Mouse (Mus musculus): ENCODE results near the gene Sftpd. TPM values are rescaled to one million over a fixed set of nuclear protein-coding genes. Genes with fewer than 3 reads are reported as not detected.
A peak's percentile ranks its signal among the peaks of the same experiment; 100 is the strongest.

The Sftpd gene
- polyA plus RNA-seq (2016; fragmentation: Nextera tagmentation; extraction: Ambion mirVana), result not detected in 2 replicates

DNA sequence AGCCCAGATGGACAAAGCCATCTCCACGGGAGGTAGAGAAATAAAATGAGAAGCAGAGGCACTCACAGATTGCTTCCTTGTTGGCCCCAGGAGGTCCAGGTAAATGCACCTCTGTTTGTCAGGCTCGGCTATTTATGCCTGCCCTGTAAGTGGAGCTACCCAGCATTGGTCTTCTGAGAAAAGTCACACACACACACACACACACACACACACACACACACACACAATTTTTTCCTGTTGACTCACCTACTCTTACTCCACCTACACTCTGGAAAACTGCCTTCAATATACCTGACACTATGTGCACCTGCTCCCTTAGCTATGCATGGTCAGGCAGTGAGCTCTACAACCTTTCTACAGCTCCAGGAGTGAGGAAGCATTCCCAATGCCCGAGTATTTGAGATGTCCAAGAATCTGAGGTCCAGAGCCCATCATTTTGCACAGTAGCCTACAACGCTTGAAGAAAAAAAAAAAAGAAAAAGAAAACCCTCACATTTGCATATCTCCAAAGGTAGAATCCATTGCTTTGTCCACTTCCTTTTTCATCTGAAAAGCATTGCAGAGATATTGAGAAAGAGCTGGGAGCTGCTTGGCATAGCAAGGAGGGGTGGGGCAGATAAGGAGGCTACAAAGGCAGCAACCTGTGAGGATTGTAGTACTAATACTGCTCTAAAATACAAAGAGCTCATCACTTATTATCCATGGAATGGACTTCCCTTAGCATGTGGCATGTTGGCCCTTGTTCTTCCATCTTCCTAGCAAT, at the start of gene Sftpd:
Sftpd (minus strand) TSS at position 91 of the 763 bp plus-strand sequence.
- no peaks in the 10 kb centered on the region; the same call in 1 of the 2 replicates for H3K9me3 ChIP-seq
- no peak within 1 kb of the TSS for H3K27ac ChIP-seq
- DNase-seq (ENCODE audit: low spot score), result no peak
- H3K4me3 ChIP-seq, result no peak within 1 kb of the TSS
- WGBS, result 73% methylated on average over 4 of the region's 4 CpGs
- no peaks in the 10 kb centered on the region for H3K27me3 ChIP-seq (ENCODE audit: insufficient read depth, poor library complexity, severe bottlenecking)
- no peaks in the 10 kb centered on the region for H3K36me3 ChIP-seq
- no peaks in the 10 kb centered on the region for H3K4me1 ChIP-seq

DNA sequence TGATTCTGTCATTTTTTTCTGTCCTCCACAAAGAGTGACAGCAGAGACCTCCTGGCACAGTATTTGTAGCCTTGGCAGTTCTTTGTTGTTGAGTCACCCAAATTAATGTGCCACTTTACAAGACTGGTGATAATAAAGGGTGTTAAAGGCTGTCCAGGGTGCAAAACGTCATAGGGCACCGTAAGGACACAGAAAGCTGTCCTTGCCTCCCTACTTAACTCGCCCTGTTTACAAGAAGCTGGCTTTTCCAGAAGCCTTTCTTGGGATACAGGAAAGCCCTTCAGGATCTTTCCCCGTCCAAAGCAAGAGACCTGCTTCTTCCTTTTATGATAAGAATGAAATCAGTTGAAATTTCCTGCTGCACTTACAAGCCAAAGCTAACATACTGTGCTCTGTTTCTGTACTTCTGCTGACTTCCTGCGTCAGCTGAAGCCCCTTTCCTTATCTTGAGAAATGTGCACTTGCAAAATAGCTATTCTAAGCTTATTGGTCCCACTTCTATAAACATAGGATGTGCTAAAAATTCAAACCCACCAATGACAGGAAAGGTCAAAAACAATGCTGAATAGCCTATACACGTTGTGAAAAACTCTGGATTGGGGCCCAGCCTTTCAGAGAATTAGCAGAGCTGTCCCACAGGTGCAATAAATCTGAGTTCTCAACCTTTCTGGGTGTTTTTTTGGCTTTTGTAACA, 13.2 kb upstream of the Sftpd start:
- H3K36me3 ChIP-seq, result no peaks in the 10 kb centered on the region
- H3K4me1 ChIP-seq, result peaks cover 2% of the 10 kb centered on the region; the same call in 1 of the 2 replicates
- no peak overlapping the region for H3K4me3 ChIP-seq
- no peaks in the 10 kb centered on the region for H3K9me3 ChIP-seq
- WGBS, result 38% methylated on average over 6 of the region's 6 CpGs
- peak overlapping the region; percentile 36; the same call in 1 of the 2 replicates for H3K27ac ChIP-seq
- no peak for DNase-seq (ENCODE audit: low spot score)
- no peaks in the 10 kb centered on the region for H3K27me3 ChIP-seq (ENCODE audit: insufficient read depth, poor library complexity, severe bottlenecking)

DNA sequence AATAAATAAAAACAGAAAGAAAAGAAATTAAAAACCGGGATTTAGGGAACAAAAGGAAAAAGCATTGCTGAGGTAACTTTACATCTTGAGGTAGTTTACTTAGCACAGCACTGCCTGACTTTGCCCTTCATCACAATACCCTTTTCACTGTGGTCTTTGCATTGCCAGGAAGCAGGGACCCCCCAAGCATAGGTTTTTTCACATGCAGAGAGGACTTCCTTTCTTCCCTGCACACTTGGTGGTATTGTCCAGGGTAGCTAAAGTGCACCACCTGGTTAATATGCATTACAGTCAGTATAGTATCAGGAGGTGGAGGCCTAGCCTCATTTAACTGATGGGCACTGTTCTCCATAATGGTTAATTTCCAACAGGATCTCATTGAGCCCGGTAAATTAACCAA, 4.5 kb upstream of the Sftpd start:
- Histone ChIP-seq H3K36me3 (no peaks in the 10 kb centered on the region), H3K4me1 (no peaks in the 10 kb centered on the region), H3K27me3 (ENCODE audit: insufficient read depth, poor library complexity, severe bottlenecking) (no peaks in the 10 kb centered on the region), H3K4me3 (no peak overlapping the region), H3K9me3 (no peaks in the 10 kb centered on the region; the same call in 1 of the 2 replicates), H3K27ac (no peak overlapping the region)
- 78% methylated on average over 2 of the region's 2 CpGs for WGBS
- DNase-seq (ENCODE audit: low spot score), result no peak

- no peak overlapping the region for H3K4me3 ChIP-seq
- no peaks in the 10 kb centered on the region for H3K4me1 ChIP-seq
- peak; percentile 17 for DNase-seq (ENCODE audit: low spot score)
- H3K36me3 ChIP-seq, result no peaks in the 10 kb centered on the region
- H3K9me3 ChIP-seq, result no peaks in the 10 kb centered on the region
- H3K27me3 ChIP-seq (ENCODE audit: insufficient read depth, poor library complexity, severe bottlenecking), result no peaks in the 10 kb centered on the region
- no peak overlapping the region for H3K27ac ChIP-seq
- WGBS, result 65% methylated on average over 1 of the region's 1 CpGs
Measured at GRCm38 (mm10) chr14:41174802-41175201, 10.1 kb downstream of the Sftpd start.

DNA sequence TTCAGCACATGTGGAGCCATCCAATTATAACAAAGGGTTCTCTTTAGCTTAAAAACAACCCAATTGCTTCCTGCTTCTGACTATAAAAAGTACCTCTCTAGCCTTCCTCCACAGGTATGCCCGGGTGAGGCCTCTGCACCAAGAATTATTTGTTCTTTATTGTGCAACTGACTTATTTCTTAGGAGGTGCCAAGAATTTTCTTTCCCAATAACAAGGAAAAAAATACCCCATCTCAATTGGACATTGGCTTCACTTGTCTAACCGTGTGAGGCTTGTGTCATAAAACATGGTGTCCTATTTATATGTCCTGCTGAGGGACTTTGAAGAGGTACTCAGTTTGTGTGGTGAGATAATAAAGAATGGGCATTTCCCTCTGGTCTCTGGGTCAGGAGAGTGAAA, 14.4 kb downstream of the Sftpd start:
- Histone ChIP-seq H3K4me1 (no peaks in the 10 kb centered on the region), H3K36me3 (no peaks in the 10 kb centered on the region), H3K4me3 (no peak overlapping the region), H3K9me3 (no peaks in the 10 kb centered on the region), H3K27ac (no peak overlapping the region), H3K27me3 (ENCODE audit: insufficient read depth, poor library complexity, severe bottlenecking) (no peaks in the 10 kb centered on the region)
- WGBS, result 77% methylated on average over 2 of the region's 2 CpGs
- peak; percentile 10 for DNase-seq (ENCODE audit: low spot score)

- Histone ChIP-seq H3K36me3 (no peaks in the 10 kb centered on the region), H3K9me3 (no peaks in the 10 kb centered on the region), H3K27ac (no peak overlapping the region), H3K4me1 (no peaks in the 10 kb centered on the region), H3K27me3 (ENCODE audit: insufficient read depth, poor library complexity, severe bottlenecking) (no peaks in the 10 kb centered on the region), H3K4me3 (no peak overlapping the region)
- 96% methylated on average over 1 of the region's 1 CpGs for WGBS
- DNase-seq (ENCODE audit: low spot score), result peak; percentile 9
Measured at GRCm38 (mm10) chr14:41168567-41168966, 16.4 kb downstream of the Sftpd start.

DNA sequence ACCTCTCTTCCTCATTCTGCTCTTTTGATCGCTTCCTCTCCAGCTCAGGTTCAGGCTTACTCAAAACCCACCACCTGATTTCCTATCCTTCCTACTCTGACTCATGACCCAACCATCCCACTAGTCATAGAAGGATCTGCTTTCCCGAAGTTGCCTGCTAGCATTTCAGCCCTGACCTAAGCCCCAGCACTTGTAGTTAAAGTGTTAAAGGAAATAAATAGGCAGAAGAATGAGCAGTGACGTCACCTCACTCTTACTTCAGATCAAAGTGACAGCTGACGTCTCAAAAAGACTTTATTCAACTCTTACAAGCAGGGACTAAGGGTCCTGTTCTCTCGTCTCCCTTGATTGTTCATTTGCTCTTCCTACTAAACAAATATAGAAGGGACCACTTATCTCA, 17.7 kb downstream of the Sftpd start:
- WGBS, result 32% methylated on average over 5 of the region's 5 CpGs
- Histone ChIP-seq H3K27me3 (ENCODE audit: insufficient read depth, poor library complexity, severe bottlenecking) (no peaks in the 10 kb centered on the region), H3K4me3 (no peak overlapping the region), H3K27ac (no peak overlapping the region), H3K36me3 (no peaks in the 10 kb centered on the region), H3K4me1 (no peaks in the 10 kb centered on the region), H3K9me3 (no peaks in the 10 kb centered on the region)
- no peak for DNase-seq (ENCODE audit: low spot score)

DNA sequence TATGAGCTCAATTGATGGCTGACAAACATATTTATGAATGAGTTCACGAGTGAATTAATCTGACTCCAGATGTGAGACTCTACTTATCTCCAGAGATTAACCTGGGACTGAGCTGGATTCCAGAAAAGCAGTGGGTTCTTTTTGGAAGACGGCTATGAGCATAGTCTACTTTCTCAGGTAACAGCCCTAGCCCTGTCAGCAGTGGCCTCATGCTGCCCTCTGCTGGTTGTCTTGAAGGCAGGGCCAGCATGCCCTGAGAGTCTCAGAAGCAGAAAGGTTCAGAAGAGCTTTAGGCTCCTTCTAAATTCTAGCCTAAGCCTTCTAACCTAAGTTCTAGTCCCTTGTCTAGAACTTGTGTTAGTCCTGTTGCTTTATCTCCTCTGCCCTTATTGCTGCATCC, 22.3 kb downstream of the Sftpd start:
- WGBS, result 20% methylated on average over 2 of the region's 2 CpGs
- Histone ChIP-seq H3K27me3 (ENCODE audit: insufficient read depth, poor library complexity, severe bottlenecking) (no peaks in the 10 kb centered on the region), H3K4me3 (no peak overlapping the region), H3K27ac (no peak overlapping the region), H3K4me1 (peaks cover 12% of the 10 kb centered on the region; the same call in 1 of the 2 replicates), H3K36me3 (no peaks in the 10 kb centered on the region), H3K9me3 (no peaks in the 10 kb centered on the region)
- peak; percentile 78 for DNase-seq (ENCODE audit: low spot score)

GRCm38 (mm10) chr14:41160743-41161142, 24.2 kb downstream of the Sftpd start:
- no peaks in the 10 kb centered on the region for H3K36me3 ChIP-seq
- H3K9me3 ChIP-seq, result no peaks in the 10 kb centered on the region
- no peak overlapping the region for H3K4me3 ChIP-seq
- H3K27ac ChIP-seq, result no peak overlapping the region
- H3K27me3 ChIP-seq (ENCODE audit: insufficient read depth, poor library complexity, severe bottlenecking), result no peaks in the 10 kb centered on the region
- DNase-seq (ENCODE audit: low spot score), result no peak
- peaks cover 12% of the 10 kb centered on the region; the same call in 1 of the 2 replicates for H3K4me1 ChIP-seq
- 17% methylated on average over 1 of the region's 1 CpGs for WGBS

GRCm38 (mm10) chr14:41160076-41160475, 24.9 kb downstream of the Sftpd start:
- H3K27ac ChIP-seq, result no peak overlapping the region
- H3K4me1 ChIP-seq, result peaks cover 12% of the 10 kb centered on the region; the same call in 1 of the 2 replicates
- H3K4me3 ChIP-seq, result no peak overlapping the region
- 72% methylated on average over 4 of the region's 4 CpGs for WGBS
- no peaks in the 10 kb centered on the region for H3K9me3 ChIP-seq
- no peaks in the 10 kb centered on the region for H3K27me3 ChIP-seq (ENCODE audit: insufficient read depth, poor library complexity, severe bottlenecking)
- DNase-seq (ENCODE audit: low spot score), result no peak
- H3K36me3 ChIP-seq, result no peaks in the 10 kb centered on the region

DNA sequence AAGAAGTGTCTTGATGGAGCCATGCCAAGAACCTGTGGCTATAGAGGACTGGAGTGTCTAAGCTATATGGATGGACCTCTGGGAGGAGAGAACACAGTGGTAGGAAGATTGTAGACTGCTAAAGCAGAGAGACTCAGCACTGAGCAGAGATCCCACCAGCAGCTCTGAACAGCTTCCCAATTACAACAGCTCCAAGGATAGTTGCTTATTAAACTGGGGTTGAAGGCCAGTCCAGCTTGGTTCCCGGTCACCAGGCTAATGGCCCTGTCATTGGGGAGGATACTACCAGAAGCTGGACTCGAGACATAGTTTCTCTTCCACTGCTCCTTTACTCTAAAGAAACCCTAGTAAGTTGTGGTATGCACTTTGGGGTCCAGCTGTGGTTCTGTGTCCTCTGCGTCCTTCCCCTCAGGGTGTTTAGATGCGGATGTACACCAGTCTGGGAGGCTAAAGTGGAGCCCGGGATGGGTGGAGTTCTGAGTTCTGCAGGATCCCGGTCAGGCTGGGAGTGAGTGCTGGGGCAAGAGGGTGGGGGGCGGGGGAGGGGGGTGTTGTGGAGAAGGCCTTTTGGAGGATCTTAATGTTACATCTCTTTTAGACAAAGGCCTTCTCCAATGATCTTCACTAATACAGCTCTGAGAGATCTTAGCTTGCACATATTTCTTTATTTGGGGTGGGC, 33.6 kb downstream of the Sftpd start, which contains the start of gene Mbl1:
Mbl1 (plus strand) TSS at position 239 of the 679 bp plus-strand sequence.
- DNase-seq (ENCODE audit: low spot score), result no peak
- Histone ChIP-seq H3K4me3 (no peak within 1 kb of the TSS), H3K9me3 (no peaks in the 10 kb centered on the region), H3K27me3 (ENCODE audit: insufficient read depth, poor library complexity, severe bottlenecking) (no peaks in the 10 kb centered on the region), H3K27ac (no peak within 1 kb of the TSS), H3K4me1 (no peaks in the 10 kb centered on the region), H3K36me3 (no peaks in the 10 kb centered on the region)
- WGBS, result 83% methylated on average over 7 of the region's 7 CpGs

DNA sequence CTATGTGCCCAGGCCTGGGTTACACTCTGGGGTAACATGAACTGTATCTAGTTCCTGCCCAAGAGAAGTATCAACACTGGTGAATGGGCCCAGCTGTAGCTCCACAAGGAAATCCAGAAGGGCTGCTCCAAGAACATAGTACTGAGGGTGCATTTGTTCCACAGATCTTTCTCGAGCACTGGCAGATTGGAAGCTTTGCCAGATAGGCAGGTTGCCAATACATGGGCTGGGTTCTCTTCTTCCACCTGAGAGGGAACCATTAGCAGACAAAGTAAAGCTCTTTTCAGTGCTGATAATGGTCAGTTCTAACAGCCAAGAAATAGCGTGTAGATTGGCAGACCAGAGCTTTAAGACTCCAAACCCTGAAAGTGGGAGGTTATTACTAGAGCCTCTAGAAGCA, 37.6 kb downstream of the Sftpd start:
- no peak overlapping the region for H3K27ac ChIP-seq
- no peaks in the 10 kb centered on the region for H3K27me3 ChIP-seq (ENCODE audit: insufficient read depth, poor library complexity, severe bottlenecking)
- H3K9me3 ChIP-seq, result no peaks in the 10 kb centered on the region
- H3K36me3 ChIP-seq, result no peaks in the 10 kb centered on the region
- 78% methylated on average over 2 of the region's 2 CpGs for WGBS
- H3K4me3 ChIP-seq, result no peak overlapping the region
- no peak for DNase-seq (ENCODE audit: low spot score)
- H3K4me1 ChIP-seq, result no peaks in the 10 kb centered on the region

DNA sequence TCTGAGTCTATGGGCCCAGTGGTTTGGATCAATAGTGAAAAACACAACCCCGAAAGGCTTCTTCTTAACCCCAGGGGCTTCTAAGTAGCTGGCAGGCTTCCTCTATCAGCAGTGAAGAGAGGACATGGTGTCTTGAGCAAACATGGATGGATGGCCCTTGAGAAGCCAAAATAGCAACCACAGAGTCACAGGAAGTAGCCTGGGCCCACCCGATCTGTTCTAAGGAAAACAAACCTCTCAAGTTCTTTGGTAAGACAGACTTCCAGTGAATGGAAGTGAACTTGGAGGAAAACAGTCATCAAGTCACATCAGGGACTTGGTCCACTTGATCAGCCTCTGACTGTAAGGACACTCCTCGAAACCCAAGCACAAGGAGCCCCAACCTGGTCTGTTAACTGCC, 38.0 kb downstream of the Sftpd start:
- Histone ChIP-seq H3K27ac (no peak overlapping the region), H3K4me3 (no peak overlapping the region), H3K9me3 (no peaks in the 10 kb centered on the region), H3K36me3 (no peaks in the 10 kb centered on the region), H3K27me3 (ENCODE audit: insufficient read depth, poor library complexity, severe bottlenecking) (no peaks in the 10 kb centered on the region), H3K4me1 (no peaks in the 10 kb centered on the region)
- 77% methylated on average over 3 of the region's 3 CpGs for WGBS
- no peak for DNase-seq (ENCODE audit: low spot score)
